Mouse (Mus musculus): ENCODE measurements around the gene Abhd6. TPM values are rescaled to one million over a fixed set of nuclear protein-coding genes. Genes with fewer than 3 reads are reported as not detected.

Gene Abhd6
- 20.3 and 25.6 TPM in 2 replicates for polyA plus RNA-seq (2014; fragmentation: Nextera tagmentation; extraction: Ambion mirVana)

GRCm38 (mm10) chr14:8002432-8003092 is at the start of gene Abhd6:
TSS of gene Abhd6 (plus strand) at chr14:8002902.
- peak within 1 kb of the TSS; percentile 66 for H3K4me3 ChIP-seq (ENCODE audit: low read depth, low read length)
- H3K36me3 ChIP-seq (ENCODE audit: control insufficient read depth, insufficient read depth, low read length), result no peaks in the 10 kb centered on the region
- H3K4me1 ChIP-seq (ENCODE audit: control insufficient read depth, insufficient read depth, low read length), result peaks cover 4% of the 10 kb centered on the region; the same call in 1 of the 2 replicates
- no peaks in the 10 kb centered on the region for H3K9me3 ChIP-seq (ENCODE audit: control insufficient read depth, low read depth, low read length)
- peak; percentile 78 for ATAC-seq (ENCODE audit: insufficient number of reproducible peaks, insufficient read depth, low FRiP score, low read depth)
- H3K4me2 ChIP-seq (replicated peaks; ENCODE audit: low read depth, low read length), result peak within 1 kb of the TSS; percentile 57
- peak within 1 kb of the TSS; percentile 43 for H3K9ac ChIP-seq (replicated peaks; ENCODE audit: low read depth, low read length)
- no peak within 1 kb of the TSS for H3K27ac ChIP-seq (ENCODE audit: low read length)
- WGBS, result 2% methylated on average over 38 of the region's 38 CpGs
- 0 out of 2 replicates have a peak, but pooled peaks cover 6% of the 10 kb centered on the region for H3K27me3 ChIP-seq (ENCODE audit: control insufficient read depth, insufficient read depth, low read length)

DNA sequence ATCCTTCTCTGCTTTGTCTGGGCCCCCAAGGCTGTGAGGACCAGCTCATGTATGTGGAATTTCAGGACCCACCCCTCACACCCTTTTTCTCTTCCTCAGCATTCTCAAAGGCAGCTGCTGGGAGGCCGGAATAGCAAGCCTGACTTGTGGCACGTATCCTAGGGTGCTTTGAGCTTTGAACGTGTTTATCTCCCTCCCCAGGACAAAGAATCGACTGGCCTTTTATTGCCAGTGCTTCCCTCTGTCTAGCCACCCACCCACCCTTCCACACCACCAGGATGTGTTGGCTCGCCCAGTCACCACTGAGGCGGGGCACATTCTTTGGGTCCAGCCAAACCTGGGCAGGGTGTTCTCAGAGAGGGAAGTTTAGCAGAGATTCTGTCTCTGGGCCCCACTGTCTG is 48.6 kb upstream of the Abhd6 start:
- Histone ChIP-seq H3K27me3 (ENCODE audit: control insufficient read depth, insufficient read depth, low read length) (no peaks in the 10 kb centered on the region), H3K9ac (replicated peaks; ENCODE audit: low read depth, low read length) (no peak overlapping the region), H3K4me1 (ENCODE audit: control insufficient read depth, insufficient read depth, low read length) (peaks cover 16% of the 10 kb centered on the region; the same call in 1 of the 2 replicates), H3K36me3 (ENCODE audit: control insufficient read depth, insufficient read depth, low read length) (peaks cover 18% of the 10 kb centered on the region), H3K4me2 (replicated peaks; ENCODE audit: low read depth, low read length) (no peak overlapping the region), H3K9me3 (ENCODE audit: control insufficient read depth, low read depth, low read length) (no peaks in the 10 kb centered on the region), H3K27ac (ENCODE audit: low read length) (peak overlapping the region; percentile 85), H3K4me3 (ENCODE audit: low read depth, low read length) (no peak overlapping the region)
- ATAC-seq (ENCODE audit: insufficient number of reproducible peaks, insufficient read depth, low FRiP score, low read depth), result peak; percentile 63
- WGBS, result 37% methylated on average over 6 of the region's 6 CpGs

- H3K9me3 ChIP-seq (ENCODE audit: control insufficient read depth, low read depth, low read length), result no peaks in the 10 kb centered on the region
- H3K36me3 ChIP-seq (ENCODE audit: control insufficient read depth, insufficient read depth, low read length), result no peaks in the 10 kb centered on the region; the same call in 1 of the 2 replicates
- H3K9ac ChIP-seq (replicated peaks; ENCODE audit: low read depth, low read length), result no peak overlapping the region
- no peak overlapping the region for H3K4me3 ChIP-seq (ENCODE audit: low read depth, low read length)
- no peak overlapping the region for H3K27ac ChIP-seq (ENCODE audit: low read length)
- H3K27me3 ChIP-seq (ENCODE audit: control insufficient read depth, insufficient read depth, low read length), result no peaks in the 10 kb centered on the region
- H3K4me1 ChIP-seq (ENCODE audit: control insufficient read depth, insufficient read depth, low read length), result peaks cover 19% of the 10 kb centered on the region; the same call in 1 of the 2 replicates
- H3K4me2 ChIP-seq (replicated peaks; ENCODE audit: low read depth, low read length), result no peak overlapping the region
- 56% methylated on average over 10 of the region's 10 CpGs for WGBS
- ATAC-seq (ENCODE audit: insufficient number of reproducible peaks, insufficient read depth, low FRiP score, low read depth), result no peak
Observed at GRCm38 (mm10) chr14:7956427-7956826, 46.3 kb upstream of the Abhd6 start.

GRCm38 (mm10) chr14:7957049-7957448 is 45.7 kb upstream of the Abhd6 start, which contains the start of gene Gm45521:
TSS of gene Gm45521 (plus strand) at chr14:7957288.
- Histone ChIP-seq H3K9me3 (ENCODE audit: control insufficient read depth, low read depth, low read length) (no peaks in the 10 kb centered on the region), H3K9ac (replicated peaks; ENCODE audit: low read depth, low read length) (no peak within 1 kb of the TSS), H3K27ac (ENCODE audit: low read length) (no peak within 1 kb of the TSS), H3K36me3 (ENCODE audit: control insufficient read depth, insufficient read depth, low read length) (no peaks in the 10 kb centered on the region), H3K27me3 (ENCODE audit: control insufficient read depth, insufficient read depth, low read length) (no peaks in the 10 kb centered on the region), H3K4me1 (ENCODE audit: control insufficient read depth, insufficient read depth, low read length) (peaks cover 23% of the 10 kb centered on the region; the same call in 1 of the 2 replicates), H3K4me2 (replicated peaks; ENCODE audit: low read depth, low read length) (no peak within 1 kb of the TSS), H3K4me3 (ENCODE audit: low read depth, low read length) (no peak within 1 kb of the TSS)
- 49% methylated on average over 9 of the region's 9 CpGs for WGBS
- no peak for ATAC-seq (ENCODE audit: insufficient number of reproducible peaks, insufficient read depth, low FRiP score, low read depth)

DNA sequence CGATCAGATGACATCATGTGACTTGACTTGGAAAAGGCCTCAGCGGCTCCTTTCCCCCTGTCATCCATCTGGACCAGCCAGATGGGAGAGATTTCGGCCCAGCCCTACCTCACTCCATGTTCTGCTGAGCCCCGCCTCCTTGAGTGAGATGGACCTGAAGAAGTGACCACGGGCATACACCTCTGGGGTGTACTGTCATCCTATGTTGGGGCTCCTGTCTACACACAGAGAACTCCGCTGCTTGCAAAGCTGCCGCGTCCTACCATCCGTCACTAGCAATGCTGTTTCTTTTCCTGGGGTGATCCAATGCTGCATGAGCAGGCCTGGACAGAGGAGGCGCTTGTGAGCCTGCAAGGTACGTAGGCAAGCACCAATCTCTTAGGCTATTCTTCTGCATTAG is 42.1 kb upstream of the Abhd6 start:
- ATAC-seq (ENCODE audit: insufficient number of reproducible peaks, insufficient read depth, low FRiP score, low read depth), result no peak

DNA sequence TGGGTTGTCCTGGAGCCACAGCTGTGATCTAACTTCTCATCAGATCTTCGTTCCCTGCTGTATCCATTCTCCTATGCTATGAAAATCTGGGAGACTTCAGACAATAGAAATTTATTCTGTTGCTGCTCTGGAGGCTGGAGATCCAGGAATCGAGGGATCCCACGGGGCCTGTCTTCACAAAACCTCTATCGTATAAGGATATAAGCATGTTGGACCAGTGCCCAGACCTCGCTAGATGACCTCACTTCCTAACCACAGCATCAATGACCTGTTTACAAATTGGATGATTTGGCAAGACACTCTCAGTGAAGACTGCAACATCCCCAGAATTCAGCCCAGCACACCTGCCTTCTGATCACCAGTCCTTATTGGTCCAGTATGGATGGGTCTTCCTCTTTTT is 41.0 kb upstream of the Abhd6 start:
- Histone ChIP-seq H3K4me2 (replicated peaks; ENCODE audit: low read depth, low read length) (no peak overlapping the region), H3K27ac (ENCODE audit: low read length) (no peak overlapping the region), H3K9ac (replicated peaks; ENCODE audit: low read depth, low read length) (no peak overlapping the region), H3K4me1 (ENCODE audit: control insufficient read depth, insufficient read depth, low read length) (peaks cover 13% of the 10 kb centered on the region; the same call in 1 of the 2 replicates), H3K36me3 (ENCODE audit: control insufficient read depth, insufficient read depth, low read length) (no peaks in the 10 kb centered on the region), H3K27me3 (ENCODE audit: control insufficient read depth, insufficient read depth, low read length) (no peaks in the 10 kb centered on the region), H3K9me3 (ENCODE audit: control insufficient read depth, low read depth, low read length) (no peaks in the 10 kb centered on the region), H3K4me3 (ENCODE audit: low read depth, low read length) (no peak overlapping the region)
- ATAC-seq (ENCODE audit: insufficient number of reproducible peaks, insufficient read depth, low FRiP score, low read depth), result no peak
- WGBS, result 45% methylated on average over 5 of the region's 5 CpGs

More for the DNA sequence above, 42.1 kb upstream of the Abhd6 start:
- Histone ChIP-seq H3K27me3 (ENCODE audit: control insufficient read depth, insufficient read depth, low read length) (no peaks in the 10 kb centered on the region), H3K36me3 (ENCODE audit: control insufficient read depth, insufficient read depth, low read length) (no peaks in the 10 kb centered on the region), H3K9me3 (ENCODE audit: control insufficient read depth, low read depth, low read length) (no peaks in the 10 kb centered on the region), H3K27ac (ENCODE audit: low read length) (no peak overlapping the region), H3K9ac (replicated peaks; ENCODE audit: low read depth, low read length) (no peak overlapping the region), H3K4me2 (replicated peaks; ENCODE audit: low read depth, low read length) (no peak overlapping the region), H3K4me3 (ENCODE audit: low read depth, low read length) (no peak overlapping the region), H3K4me1 (ENCODE audit: control insufficient read depth, insufficient read depth, low read length) (peaks cover 13% of the 10 kb centered on the region; the same call in 1 of the 2 replicates)
- 61% methylated on average over 11 of the region's 11 CpGs for WGBS

DNA sequence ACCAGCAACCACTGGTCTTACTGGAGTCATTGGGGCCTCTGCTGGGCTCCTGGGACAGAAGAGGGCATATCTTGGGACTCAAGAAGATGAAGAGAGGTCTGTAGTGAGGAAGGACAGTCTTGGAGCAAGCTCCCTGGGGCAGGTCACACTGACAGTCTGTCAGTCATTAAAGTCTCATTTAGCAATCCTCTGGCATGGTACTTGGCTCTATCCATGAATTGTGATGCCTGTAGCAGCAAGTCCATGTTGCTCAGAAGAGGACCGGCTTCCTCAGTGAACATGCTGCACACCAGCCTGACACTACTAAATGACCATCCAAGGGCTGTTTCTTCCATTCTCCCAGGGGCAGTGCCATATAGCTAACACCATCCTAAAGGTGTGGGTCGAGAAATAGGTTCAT is 40.1 kb upstream of the Abhd6 start:
- Histone ChIP-seq H3K27ac (ENCODE audit: low read length) (no peak overlapping the region), H3K4me3 (ENCODE audit: low read depth, low read length) (no peak overlapping the region), H3K9me3 (ENCODE audit: control insufficient read depth, low read depth, low read length) (no peaks in the 10 kb centered on the region), H3K4me1 (ENCODE audit: control insufficient read depth, insufficient read depth, low read length) (peaks cover 8% of the 10 kb centered on the region; the same call in 1 of the 2 replicates), H3K4me2 (replicated peaks; ENCODE audit: low read depth, low read length) (no peak overlapping the region), H3K9ac (replicated peaks; ENCODE audit: low read depth, low read length) (no peak overlapping the region), H3K36me3 (ENCODE audit: control insufficient read depth, insufficient read depth, low read length) (no peaks in the 10 kb centered on the region), H3K27me3 (ENCODE audit: control insufficient read depth, insufficient read depth, low read length) (no peaks in the 10 kb centered on the region)
- no peak for ATAC-seq (ENCODE audit: insufficient number of reproducible peaks, insufficient read depth, low FRiP score, low read depth)
- WGBS, result 86% methylated on average over 2 of the region's 2 CpGs

GRCm38 (mm10) chr14:7963160-7963559 is 39.5 kb upstream of the Abhd6 start:
- H3K27ac ChIP-seq (ENCODE audit: low read length), result no peak overlapping the region
- no peaks in the 10 kb centered on the region for H3K36me3 ChIP-seq (ENCODE audit: control insufficient read depth, insufficient read depth, low read length)
- H3K9ac ChIP-seq (replicated peaks; ENCODE audit: low read depth, low read length), result no peak overlapping the region
- no peaks in the 10 kb centered on the region for H3K9me3 ChIP-seq (ENCODE audit: control insufficient read depth, low read depth, low read length)
- no peaks in the 10 kb centered on the region for H3K27me3 ChIP-seq (ENCODE audit: control insufficient read depth, insufficient read depth, low read length)
- H3K4me3 ChIP-seq (ENCODE audit: low read depth, low read length), result no peak overlapping the region
- 47% methylated on average over 7 of the region's 7 CpGs for WGBS
- ATAC-seq (ENCODE audit: insufficient number of reproducible peaks, insufficient read depth, low FRiP score, low read depth), result peak; percentile 20; the same call in 1 of the 2 replicates
- peaks cover 8% of the 10 kb centered on the region; the same call in 1 of the 2 replicates for H3K4me1 ChIP-seq (ENCODE audit: control insufficient read depth, insufficient read depth, low read length)
- no peak overlapping the region for H3K4me2 ChIP-seq (replicated peaks; ENCODE audit: low read depth, low read length)
